Mouse (Mus musculus): ENCODE data around the gene Mrpl54.

Mrpl54 gene

DNA sequence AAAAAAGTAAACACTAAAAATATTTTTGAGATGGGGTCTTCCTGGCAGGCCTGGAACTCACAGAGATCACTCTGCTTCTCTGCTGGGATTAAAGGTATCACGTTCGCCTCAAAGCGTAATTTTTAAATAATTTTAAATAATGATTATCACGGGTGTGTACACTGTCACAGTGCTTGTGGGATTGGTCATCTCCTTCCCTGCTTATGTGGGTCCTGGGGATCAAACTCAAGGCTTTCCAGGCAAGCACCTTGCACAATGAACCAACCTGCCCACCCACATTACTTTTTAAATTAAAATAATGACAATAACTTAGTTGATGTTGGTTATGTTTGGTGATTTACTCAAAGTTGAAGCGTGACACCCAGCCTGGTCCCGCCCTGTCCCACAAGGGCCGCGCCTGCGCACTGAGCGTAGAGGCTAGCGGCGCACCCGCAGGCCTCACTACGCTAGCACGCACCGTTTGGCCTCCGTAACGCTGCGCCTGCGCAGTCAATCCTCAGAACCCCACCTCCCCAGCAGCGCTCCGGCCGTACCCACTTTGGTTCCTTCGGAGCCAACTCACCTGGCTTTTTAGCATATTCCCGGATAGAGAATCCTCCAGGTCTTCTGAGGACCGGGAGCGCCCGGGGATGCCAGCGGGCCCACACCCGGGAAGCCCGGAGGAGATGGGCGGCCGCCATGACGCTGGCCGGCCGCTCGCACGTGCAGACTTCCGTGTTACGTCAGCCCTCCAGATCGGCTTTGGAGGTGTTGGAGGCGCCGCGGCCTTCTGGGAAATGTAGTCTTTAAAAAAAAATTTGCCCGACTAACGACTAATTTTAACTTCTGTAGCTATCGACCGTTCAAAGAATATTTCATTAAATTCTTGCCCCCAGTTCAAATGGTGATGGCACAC, at the start of gene Mrpl54, which contains the start of gene Apba3:
TSS of gene Mrpl54 (minus strand) at position 724 of the 895 bp plus-strand sequence.
TSS of gene Apba3 (plus strand) at position 750 of the 895 bp plus-strand sequence.
- in situ Hi-C loops (cut with MboI; ENCODE audit: low pct_unique_long_range_greater_than_20kb in 1 of 2, low sequenced_read_pairs in 2 of 2, unreplicated experiment in 1 of 2): no loop called here

DNA sequence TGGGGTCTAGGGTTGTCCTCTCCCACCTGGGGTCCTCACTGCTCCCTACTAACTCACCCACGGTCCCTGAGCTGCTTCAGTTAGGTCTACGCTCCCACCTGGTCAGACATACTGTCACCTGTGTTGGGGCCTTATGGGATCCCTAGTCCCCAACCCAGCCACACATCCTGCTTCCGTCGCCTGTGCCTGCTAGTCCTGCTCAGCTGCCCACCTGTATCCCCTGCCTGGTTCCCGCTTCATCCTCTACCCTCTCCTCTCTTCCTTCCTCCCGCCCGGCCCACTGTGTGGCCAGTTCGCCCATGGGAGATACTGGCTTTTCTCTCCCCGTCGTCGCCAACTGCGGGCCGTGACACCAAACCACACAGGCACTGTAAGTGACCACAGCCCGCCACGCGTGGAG, 48.9 kb upstream of the Mrpl54 start:
- in situ Hi-C loops (cut with MboI; ENCODE audit: low pct_unique_long_range_greater_than_20kb in 1 of 2, low sequenced_read_pairs in 2 of 2, unreplicated experiment in 1 of 2): no loop called here

DNA sequence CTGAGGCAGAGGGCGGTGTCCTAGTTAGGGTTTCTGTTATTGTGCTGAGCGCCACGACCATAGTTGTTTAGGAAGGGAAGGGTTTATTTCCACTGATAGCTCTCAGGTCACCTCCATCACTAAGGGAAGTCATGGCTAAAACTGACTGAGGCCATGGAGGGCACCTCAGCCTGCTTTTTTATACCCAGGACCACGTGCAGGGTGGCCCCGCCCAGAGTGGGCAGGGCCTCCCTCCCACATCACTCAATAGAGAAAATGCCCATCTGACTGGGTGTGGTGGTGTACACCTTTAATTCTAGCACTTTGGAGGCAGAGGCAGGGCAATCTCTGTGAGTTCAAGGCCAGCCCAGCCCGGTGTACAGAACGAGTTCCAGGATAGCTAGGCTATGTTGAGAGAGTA, 47.5 kb upstream of the Mrpl54 start:
- in situ Hi-C loops (cut with MboI; ENCODE audit: low pct_unique_long_range_greater_than_20kb in 1 of 2, low sequenced_read_pairs in 2 of 2, unreplicated experiment in 1 of 2): no loop called here

DNA sequence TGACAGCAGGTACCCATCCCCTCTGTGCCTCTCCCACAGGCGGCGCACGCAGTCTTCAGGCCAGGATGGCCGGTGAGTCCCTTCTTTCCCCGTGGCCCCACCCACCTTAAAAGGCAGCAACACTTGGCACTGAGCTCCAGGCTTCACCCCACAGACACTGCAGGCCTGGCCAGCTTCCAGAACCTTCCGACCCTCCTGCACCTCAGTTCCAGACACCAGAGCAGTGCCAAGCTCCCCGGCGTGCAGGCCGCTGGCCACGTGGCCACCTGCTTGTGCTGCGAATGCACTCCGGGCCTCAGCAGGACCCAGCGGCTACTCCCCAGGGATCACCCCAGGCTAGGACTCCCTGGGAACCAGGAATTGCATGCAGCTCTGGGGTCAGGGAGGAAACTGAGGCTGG, 46.8 kb upstream of the Mrpl54 start:
- in situ Hi-C loops (cut with MboI; ENCODE audit: low pct_unique_long_range_greater_than_20kb in 1 of 2, low sequenced_read_pairs in 2 of 2, unreplicated experiment in 1 of 2): no loop called here

DNA sequence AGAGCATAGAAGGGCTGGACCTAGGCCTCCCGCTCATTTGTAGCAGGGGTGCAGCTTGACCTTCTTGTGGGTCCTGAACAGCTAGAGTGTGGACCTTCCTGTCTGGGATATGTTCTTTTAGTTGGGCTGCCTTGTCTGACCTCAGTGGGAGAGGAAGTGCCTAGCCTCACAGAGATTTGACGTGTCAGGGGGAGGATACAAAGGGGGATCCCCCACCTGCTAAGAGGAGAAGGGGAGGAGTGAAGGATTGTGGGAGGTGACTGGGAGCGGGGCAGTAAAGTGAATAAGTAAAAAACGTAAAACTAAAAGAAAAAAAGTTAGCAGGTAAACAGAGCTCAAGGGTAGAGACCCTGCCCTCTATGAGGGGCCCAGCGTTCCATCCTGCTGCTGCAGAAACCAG, 42.8 kb upstream of the Mrpl54 start:
- in situ Hi-C loops (cut with MboI; ENCODE audit: low pct_unique_long_range_greater_than_20kb in 1 of 2, low sequenced_read_pairs in 2 of 2, unreplicated experiment in 1 of 2): no loop called here

DNA sequence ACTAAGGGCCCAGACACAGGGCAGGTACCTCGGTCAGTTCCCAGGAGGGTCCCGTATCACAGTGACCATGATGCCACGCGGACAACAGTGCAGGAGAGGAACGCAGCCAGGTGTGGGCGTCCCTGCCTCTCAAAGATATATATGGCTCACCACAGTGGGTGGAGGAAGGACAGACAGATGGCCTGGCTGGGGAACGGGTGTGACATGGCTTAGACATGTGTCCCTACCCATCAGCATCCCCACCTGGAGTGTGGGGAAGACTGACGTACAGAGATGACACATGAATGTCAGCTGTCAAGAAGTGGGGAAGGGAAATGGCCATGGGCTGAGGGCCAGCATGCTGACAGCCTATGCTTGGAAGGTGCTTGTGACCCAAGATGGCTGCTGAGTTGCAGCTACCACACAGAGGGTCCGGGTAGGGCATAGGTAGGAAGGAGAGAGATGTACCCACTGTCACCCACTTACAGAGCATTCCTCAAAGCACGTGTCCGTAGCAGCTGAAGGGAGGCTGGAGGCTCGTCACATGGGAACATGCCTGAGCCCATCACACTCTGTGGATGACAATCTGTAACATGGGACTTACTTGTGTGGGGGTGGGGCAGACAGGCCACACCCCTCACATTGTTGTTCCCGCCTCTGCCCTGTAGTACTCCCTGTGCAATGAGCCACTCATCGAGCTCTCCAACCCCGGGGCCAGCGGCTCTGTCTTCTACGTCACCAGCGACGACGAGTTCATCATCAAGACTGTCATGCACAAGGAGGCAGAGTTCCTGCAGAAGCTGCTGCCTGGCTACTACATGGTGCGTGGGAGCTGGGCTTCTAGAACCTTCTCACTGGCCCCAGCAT, 40.3 kb upstream of the Mrpl54 start:
- in situ Hi-C loops (cut with MboI; ENCODE audit: low pct_unique_long_range_greater_than_20kb in 1 of 2, low sequenced_read_pairs in 2 of 2, unreplicated experiment in 1 of 2): no loop called here

DNA sequence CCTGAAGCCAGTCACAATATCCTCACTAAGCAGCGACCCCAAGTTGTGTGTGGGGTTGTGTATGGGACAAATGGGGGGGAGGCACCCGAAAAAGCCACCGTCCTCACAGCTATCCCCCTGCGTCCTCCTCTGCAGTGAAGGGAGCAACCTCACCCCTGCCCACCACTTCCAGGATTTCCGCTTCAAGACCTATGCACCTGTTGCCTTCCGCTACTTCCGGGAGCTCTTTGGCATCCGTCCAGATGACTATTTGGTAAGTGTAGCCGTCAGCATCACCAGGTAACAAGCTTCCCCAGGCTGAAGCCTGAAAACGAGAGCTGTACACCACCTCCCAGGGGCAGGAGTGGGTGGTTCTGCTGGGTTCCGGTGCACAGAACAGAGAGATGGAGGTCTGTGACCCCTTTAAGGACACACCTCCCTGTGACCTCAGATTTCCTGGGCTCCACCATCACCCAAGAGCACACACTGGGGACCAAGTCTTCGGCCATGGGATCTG, 39.5 kb upstream of the Mrpl54 start:
- in situ Hi-C loops (cut with MboI; ENCODE audit: low pct_unique_long_range_greater_than_20kb in 1 of 2, low sequenced_read_pairs in 2 of 2, unreplicated experiment in 1 of 2): no loop called here

DNA sequence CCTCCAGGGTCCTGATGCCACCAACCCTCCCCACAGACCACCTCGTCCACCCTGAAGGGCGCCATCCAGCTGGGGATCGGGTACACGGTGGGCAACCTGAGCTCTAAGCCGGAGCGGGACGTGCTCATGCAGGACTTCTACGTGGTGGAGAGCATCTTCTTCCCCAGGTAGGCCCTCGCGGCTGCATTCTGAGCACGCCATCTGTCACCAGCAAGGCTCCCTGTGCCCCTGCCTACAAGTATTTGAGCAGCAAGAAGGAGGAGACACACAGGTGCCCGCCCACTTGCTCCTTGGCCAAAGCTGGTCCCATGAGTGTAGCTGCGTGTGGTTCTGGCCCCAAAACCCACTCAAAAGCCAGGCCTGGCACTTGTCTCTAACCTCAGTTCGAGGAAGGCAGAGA, 38.9 kb upstream of the Mrpl54 start:
- in situ Hi-C loops (cut with MboI; ENCODE audit: low pct_unique_long_range_greater_than_20kb in 1 of 2, low sequenced_read_pairs in 2 of 2, unreplicated experiment in 1 of 2): no loop called here

DNA sequence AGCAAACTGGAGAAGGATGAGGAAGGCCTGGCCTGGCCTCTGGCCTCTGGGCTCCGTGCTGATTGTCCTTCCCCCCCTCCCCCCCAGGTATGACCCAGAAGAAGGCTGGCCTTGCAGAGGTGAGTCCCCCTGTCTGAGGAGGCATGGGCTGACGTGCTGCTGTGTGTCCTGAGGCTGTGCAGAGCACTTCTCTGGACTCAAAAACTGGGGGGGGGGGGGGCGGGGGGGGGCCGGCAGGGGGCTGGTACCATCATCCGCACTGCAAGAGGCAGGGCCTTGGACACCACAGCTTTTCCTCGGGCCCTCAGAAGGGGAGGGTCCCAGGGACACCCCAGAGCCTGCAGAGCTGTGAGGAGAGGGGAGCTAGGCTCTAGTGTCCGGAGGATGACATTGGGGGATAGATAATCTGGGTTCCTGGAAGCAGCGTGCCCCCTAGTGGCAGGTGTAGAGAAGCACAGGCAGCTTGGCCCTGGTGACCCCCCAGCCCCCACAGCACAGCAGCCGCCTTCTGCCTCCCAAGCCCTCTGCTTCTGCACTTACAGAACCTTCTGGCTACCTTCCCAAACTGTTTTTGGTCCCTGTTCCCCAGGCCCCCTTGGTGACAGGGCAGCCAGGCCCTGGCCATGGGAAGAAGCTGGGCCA, 38.0 kb upstream of the Mrpl54 start:
- in situ Hi-C loops (cut with MboI; ENCODE audit: low pct_unique_long_range_greater_than_20kb in 1 of 2, low sequenced_read_pairs in 2 of 2, unreplicated experiment in 1 of 2): no loop called here

DNA sequence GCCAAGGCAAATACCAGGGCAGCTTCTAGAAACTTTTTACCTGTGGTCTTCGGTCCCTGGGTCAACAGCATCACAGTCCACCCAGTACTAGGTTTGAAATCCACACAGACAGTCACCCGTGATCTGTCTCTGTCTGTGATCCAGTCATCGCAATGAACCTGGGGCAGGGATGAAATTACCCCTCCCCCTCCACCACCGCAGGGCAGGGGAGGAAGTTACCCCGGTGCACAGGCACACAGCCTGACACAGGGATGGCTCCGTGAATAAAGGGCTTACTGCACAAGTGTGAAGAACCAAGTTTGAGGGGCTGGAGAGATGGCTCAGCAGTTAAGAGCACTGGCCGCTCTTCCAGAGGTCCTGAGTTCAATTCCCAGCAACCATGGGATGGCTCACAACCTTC, 37.0 kb upstream of the Mrpl54 start:
- in situ Hi-C loops (cut with MboI; ENCODE audit: low pct_unique_long_range_greater_than_20kb in 1 of 2, low sequenced_read_pairs in 2 of 2, unreplicated experiment in 1 of 2): no loop called here

DNA sequence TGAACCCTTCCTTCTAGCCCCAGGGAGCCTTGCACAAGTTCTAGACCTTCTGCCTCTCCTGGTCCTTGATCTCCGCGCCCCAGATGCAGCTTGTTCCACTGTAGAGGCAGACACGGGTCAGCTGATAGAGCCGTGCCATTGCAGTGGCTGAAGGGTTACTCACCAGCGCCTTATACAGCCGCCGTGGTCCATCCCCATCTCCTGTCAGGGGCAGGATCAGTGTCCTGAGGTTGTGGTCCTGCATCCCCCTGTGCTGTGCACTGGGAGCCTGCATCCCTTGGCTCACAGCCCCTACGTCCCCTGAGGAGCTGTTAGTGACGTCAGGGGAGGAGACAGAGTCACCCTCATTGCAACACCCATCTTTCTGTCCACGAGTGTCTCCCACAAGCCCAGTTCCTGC, 36.5 kb upstream of the Mrpl54 start:
- in situ Hi-C loops (cut with MboI; ENCODE audit: low pct_unique_long_range_greater_than_20kb in 1 of 2, low sequenced_read_pairs in 2 of 2, unreplicated experiment in 1 of 2): no loop called here

DNA sequence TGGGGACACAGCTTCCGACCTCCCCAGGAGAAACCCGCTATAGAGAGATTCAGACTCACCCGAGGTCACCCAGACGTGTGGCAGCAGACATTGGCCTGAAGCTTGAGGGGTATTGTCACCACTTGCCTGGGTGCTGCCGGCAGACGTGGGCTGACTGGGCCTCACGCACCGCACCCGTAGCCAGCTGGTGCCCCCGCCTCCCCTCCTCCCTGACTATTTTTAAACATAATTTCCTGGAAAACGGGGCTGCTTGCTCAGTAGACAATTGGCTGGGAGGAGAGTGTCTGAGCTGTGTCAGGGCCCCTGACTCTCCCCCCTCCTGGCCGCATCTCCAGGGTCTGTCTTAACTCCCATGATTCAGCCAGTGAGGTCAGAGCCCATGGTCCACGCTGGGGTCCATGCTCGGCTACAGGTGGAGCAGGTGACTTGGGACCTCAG, 36.1 kb upstream of the Mrpl54 start:
- in situ Hi-C loops (cut with MboI; ENCODE audit: low pct_unique_long_range_greater_than_20kb in 1 of 2, low sequenced_read_pairs in 2 of 2, unreplicated experiment in 1 of 2): no loop called here

DNA sequence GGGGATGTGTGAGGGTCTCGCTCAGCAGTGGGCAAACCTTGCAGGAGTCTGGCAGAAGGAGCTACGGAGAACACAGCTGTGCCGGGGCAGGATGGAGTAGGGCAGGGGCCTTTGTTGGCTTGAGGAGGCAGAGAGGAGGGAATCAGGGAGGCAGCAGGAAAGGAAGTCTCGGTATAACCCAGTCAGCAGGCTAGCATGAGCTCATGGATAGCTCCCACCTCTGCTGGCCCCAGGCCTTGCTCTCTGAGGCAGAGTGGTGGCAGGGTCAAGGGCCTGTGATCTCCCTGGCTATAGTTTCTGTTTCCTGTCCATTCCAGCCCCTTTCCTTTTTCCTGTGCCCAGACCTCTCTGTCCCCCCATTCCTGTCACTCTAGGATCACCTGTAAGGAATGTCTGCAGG, 35.6 kb upstream of the Mrpl54 start:
- in situ Hi-C loops (cut with MboI; ENCODE audit: low pct_unique_long_range_greater_than_20kb in 1 of 2, low sequenced_read_pairs in 2 of 2, unreplicated experiment in 1 of 2): no loop called here

DNA sequence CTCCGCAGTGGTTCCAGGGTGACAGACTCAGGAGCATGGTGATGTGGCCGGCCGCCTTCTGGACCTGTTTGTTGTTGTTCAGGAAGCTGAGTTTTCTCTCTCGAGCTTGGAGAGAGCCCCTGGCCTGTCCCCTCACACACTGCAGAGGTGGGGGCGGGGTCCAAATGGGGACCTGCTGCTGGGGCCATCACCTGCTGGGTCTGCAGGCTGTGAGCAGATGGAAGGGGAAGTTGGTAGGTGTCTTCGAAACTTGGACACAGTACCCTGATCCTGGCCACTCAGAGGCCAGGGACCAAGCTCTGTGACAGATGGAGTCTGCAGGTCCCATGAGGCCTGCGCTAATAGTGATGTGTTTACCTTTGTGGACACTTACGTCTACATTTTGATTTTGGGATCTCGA, 34.6 kb upstream of the Mrpl54 start:
- in situ Hi-C loops (cut with MboI; ENCODE audit: low pct_unique_long_range_greater_than_20kb in 1 of 2, low sequenced_read_pairs in 2 of 2, unreplicated experiment in 1 of 2): no loop called here

DNA sequence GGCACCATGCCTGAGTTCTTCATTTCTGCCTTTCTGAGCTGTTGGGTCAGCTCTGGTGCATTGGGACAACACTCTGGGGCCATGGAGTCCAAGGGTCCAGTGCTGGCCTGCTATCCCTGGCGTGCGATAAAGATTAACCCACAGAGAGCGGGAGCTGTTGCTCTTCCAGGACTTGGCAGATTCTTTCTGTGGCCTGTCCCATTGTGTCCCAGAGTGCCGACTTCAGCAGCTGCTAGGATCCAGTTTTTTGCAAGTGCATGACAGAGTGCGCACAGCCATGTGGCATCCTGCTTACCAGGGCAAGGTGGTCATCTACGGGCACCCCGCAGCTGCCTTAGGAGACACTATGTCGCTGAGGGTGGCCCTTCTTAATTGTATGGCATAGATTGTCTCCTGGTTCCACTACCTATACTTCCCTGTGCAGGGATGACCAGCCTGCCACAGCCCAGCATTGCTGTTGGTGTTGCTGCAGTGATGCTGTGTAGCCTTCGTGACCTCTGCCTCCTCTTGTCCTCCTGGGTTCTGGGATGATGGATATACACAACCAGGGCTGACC, 33.7 kb upstream of the Mrpl54 start:
- in situ Hi-C loops (cut with MboI; ENCODE audit: low pct_unique_long_range_greater_than_20kb in 1 of 2, low sequenced_read_pairs in 2 of 2, unreplicated experiment in 1 of 2): no loop called here

DNA sequence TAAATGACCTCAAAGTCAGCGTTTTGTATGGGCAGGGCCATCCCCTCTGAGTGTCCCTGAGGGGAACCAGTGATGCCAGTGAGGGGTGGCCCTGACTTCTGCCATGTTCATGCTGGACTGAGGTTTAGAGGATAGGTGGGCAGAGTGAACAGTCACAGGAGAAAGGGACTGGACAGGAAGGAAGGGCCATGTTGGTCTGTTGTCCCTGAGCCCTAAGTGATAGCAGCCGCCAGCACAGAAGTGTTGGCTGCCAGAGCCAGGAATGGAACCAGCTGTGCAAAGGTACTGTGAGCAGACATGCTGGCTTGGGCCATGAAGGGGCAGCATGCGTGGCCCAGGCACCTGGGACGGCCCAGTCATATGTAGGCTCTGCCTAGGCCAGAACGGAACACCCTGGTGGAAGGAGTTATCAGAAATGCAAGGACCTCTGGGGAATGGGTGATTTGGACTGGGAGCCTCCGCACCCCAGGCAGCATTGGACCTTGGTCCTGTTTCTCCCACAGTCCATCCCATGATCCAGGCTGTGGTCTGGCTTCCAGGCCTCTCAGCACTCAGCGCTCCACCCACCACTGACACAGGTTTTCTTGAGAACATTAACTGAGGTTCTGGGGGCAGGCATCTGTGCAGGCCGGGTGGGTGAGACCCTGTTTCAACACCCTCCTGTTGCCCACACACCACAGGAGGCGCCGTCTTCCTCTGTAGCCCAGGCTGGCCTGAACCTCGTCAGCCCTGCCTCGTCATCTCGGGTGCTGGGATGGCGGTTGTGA, 33.0 kb upstream of the Mrpl54 start:
- in situ Hi-C loops (cut with MboI; ENCODE audit: low pct_unique_long_range_greater_than_20kb in 1 of 2, low sequenced_read_pairs in 2 of 2, unreplicated experiment in 1 of 2): no loop called here

DNA sequence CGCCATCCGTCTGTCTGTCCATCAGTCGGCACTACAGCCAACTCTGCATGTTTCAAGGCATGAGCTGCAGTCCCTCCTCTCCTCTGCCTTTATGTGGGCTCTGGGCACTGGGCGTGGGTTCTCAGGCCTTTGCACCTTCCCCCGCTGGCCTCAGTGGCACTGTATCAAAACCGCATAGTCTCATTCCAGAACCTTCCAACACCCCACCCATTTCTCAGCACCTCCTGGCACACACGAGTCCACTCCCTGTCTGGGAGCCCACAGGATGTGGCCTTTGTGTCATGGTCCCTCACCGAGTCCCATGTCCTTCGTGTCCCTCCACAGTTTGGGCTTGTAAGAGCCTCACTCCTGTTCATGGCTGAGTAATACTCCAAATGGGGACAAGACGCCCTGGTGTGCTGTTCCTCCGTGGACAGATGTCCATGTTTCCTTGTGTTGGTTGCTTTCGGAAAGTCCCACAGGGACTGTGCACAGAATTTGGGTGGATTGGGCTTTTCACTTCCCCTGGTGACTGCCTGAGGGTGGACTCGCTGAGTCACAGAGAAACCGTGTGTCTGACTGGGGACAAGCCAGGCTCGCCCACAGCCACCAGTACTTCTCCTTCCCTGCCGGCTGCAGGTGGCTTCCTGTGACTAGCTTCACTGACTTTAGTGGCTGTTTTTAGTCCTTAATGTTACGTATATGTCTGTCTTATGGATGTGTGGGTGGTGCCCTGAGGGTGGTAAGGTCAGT, 31.8 kb upstream of the Mrpl54 start:
- in situ Hi-C loops (cut with MboI; ENCODE audit: low pct_unique_long_range_greater_than_20kb in 1 of 2, low sequenced_read_pairs in 2 of 2, unreplicated experiment in 1 of 2): no loop called here

All from mouse embryonic stem cell (cell line).